Mouse (Mus musculus) liver, embryonic 15.5 days (tissue): ENCODE measurements around the gene Cnfn. TPM values are rescaled to one million over a fixed set of nuclear protein-coding genes. Genes with fewer than 3 reads are reported as not detected.
"Not testable (repeated sequence)": the region's sequence is repeated elsewhere in the genome, so short reads cannot be mapped to it uniquely, and the experiment has no call there.

ENCODE experiments used
- ATAC-seq: fragments of 200-750 bp; cut with Nextera tagmentation; 2 replicates; pipeline ENCODE4 v1.8.0; 2017; ENCODE audit warnings: moderate number of reproducible peaks, mild to moderate bottlenecking, moderate library complexity; ENCODE audit not compliant: insufficient read depth
- H3K27ac ChIP-seq: fragments of 300-500 bp; sonication (generic); replicated peaks from 2 replicates; pipeline ENCODE4 v1.5.1; 2015; ENCODE audit warnings: mild to moderate bottlenecking, inconsistent platforms
- H3K27me3 ChIP-seq: fragments of 300-500 bp; sonication (generic); 2 replicates; pipeline ENCODE4 v1.6.1; 2015; ENCODE audit warnings: mild to moderate bottlenecking, inconsistent platforms
- H3K36me3 ChIP-seq: fragments of 300-500 bp; sonication (generic); replicated peaks from 2 replicates; pipeline ENCODE4 v1.6.1; 2015; ENCODE audit warnings: moderate library complexity, mild to moderate bottlenecking, inconsistent platforms
- H3K4me1 ChIP-seq: fragments of 300-500 bp; sonication (generic); replicated peaks from 2 replicates; pipeline ENCODE4 v1.6.1; 2015; ENCODE audit warnings: inconsistent platforms
- H3K4me2 ChIP-seq: fragments of 300-500 bp; sonication (generic); 2 replicates; pipeline ENCODE4 v1.6.1; 2015; ENCODE audit warnings: moderate library complexity, mild to moderate bottlenecking, inconsistent platforms
- H3K4me3 ChIP-seq: fragments of 300-500 bp; sonication (generic); replicated peaks from 2 replicates; pipeline ENCODE4 v1.5.1; 2015; ENCODE audit warnings: mild to moderate bottlenecking, inconsistent platforms
- H3K9ac ChIP-seq: fragments of 300-500 bp; sonication (generic); 2 replicates; pipeline ENCODE4 v1.6.1; 2015; ENCODE audit warnings: moderate library complexity, mild to moderate bottlenecking, inconsistent platforms
- H3K9me3 ChIP-seq: fragments of 300-500 bp; sonication (generic); replicated peaks from 2 replicates; pipeline ENCODE4 v1.6.1; 2016; ENCODE audit warnings: inconsistent platforms
- WGBS: fragments of 180-500 bp; shearing (Covaris S2); methylation state at CpG from one replicate; pipeline ENCODE4 v1.1.7; 2015; ENCODE audit warnings: mixed read lengths; ENCODE audit not compliant: insufficient replicate concordance; 5-methylcytosine and 5-hydroxymethylcytosine counted together
- polyA plus RNA-seq: library from polyadenylated mRNA; unstranded; fragments of >200 nt; fragmentation: Nextera tagmentation; extraction: Ambion mirVana; gene quantifications from 2 replicates; pipeline ENCODE4 v1.2.1, GENCODE M21; 2015

Cnfn gene
- polyA plus RNA-seq, 1 experiment from 2014 or later: 0.24 TPM

- Histone ChIP-seq H3K4me3 (no peak overlapping the region), H3K4me2 (no peak overlapping the region), H3K27me3 (no peaks in the 10 kb centered on the region), H3K36me3 (no peaks in the 10 kb centered on the region), H3K4me1 (no peaks in the 10 kb centered on the region), H3K9me3 (no peaks in the 10 kb centered on the region), H3K27ac (no peak overlapping the region), H3K9ac (no peak overlapping the region)
- ATAC-seq: no peak
- 71% methylated on average over 19 of the region's 19 CpGs for WGBS
Measured at GRCm38 (mm10) chr7:25358721-25359206, 10.8 kb downstream of the Cnfn start.

GRCm38 (mm10) chr7:25348861-25349260 is 20.7 kb downstream of the Cnfn start:
- WGBS: 64% methylated on average over 8 of the region's 8 CpGs

GRCm38 (mm10) chr7:25341000-25341784 is 28.3 kb downstream of the Cnfn start:
- ATAC-seq: no peak
- Histone ChIP-seq H3K4me2 (no peak overlapping the region), H3K27ac (no peak overlapping the region), H3K4me3 (no peak overlapping the region), H3K9ac (no peak overlapping the region), H3K27me3 (no peaks in the 10 kb centered on the region), H3K9me3 (no peaks in the 10 kb centered on the region), H3K36me3 (no peaks in the 10 kb centered on the region), H3K4me1 (no peaks in the 10 kb centered on the region)
- WGBS: 66% methylated on average over 20 of the region's 20 CpGs

More at GRCm38 (mm10) chr7:25348861-25349260, 20.7 kb downstream of the Cnfn start:
- Histone ChIP-seq H3K9me3 (no peaks in the 10 kb centered on the region), H3K4me1 (no peaks in the 10 kb centered on the region), H3K27ac (no peak overlapping the region), H3K9ac (no peak overlapping the region), H3K27me3 (no peaks in the 10 kb centered on the region), H3K4me3 (no peak overlapping the region), H3K36me3 (0 out of 2 replicates have a peak, but pooled peaks cover 8% of the 10 kb centered on the region), H3K4me2 (no peak overlapping the region)
- ATAC-seq: no peak

GRCm38 (mm10) chr7:25339329-25339728 is 30.2 kb downstream of the Cnfn start:
- H3K4me2 ChIP-seq: no peak overlapping the region
- WGBS: 78% methylated on average over 9 of the region's 9 CpGs
- no peak overlapping the region for H3K9ac ChIP-seq
- ATAC-seq: no peak
- H3K4me3 ChIP-seq: no peak overlapping the region
- no peaks in the 10 kb centered on the region for H3K27me3 ChIP-seq
- H3K36me3 ChIP-seq: no peaks in the 10 kb centered on the region
- no peak overlapping the region for H3K27ac ChIP-seq
- no peaks in the 10 kb centered on the region for H3K9me3 ChIP-seq
- H3K4me1 ChIP-seq: no peaks in the 10 kb centered on the region

GRCm38 (mm10) chr7:25334472-25334871 is 35.1 kb downstream of the Cnfn start:
- WGBS: 80% methylated on average over 12 of the region's 12 CpGs
- ATAC-seq: no peak
- H3K4me2 ChIP-seq: no peak overlapping the region

GRCm38 (mm10) chr7:25333596-25334307 is 35.8 kb downstream of the Cnfn start:
- Histone ChIP-seq H3K27ac (no peak overlapping the region), H3K27me3 (no peaks in the 10 kb centered on the region), H3K9ac (no peak overlapping the region), H3K9me3 (no peaks in the 10 kb centered on the region), H3K4me3 (no peak overlapping the region), H3K36me3 (no peaks in the 10 kb centered on the region), H3K4me1 (peaks cover 3% of the 10 kb centered on the region; the same call in 1 of the 2 replicates), H3K4me2 (no peak overlapping the region)
- WGBS: 39% methylated on average over 16 of the region's 16 CpGs
- ATAC-seq: no peak

More at GRCm38 (mm10) chr7:25334472-25334871, 35.1 kb downstream of the Cnfn start:
- H3K27me3 ChIP-seq: no peaks in the 10 kb centered on the region
- no peaks in the 10 kb centered on the region for H3K9me3 ChIP-seq
- no peak overlapping the region for H3K9ac ChIP-seq
- no peak overlapping the region for H3K4me3 ChIP-seq
- H3K4me1 ChIP-seq: peaks cover 3% of the 10 kb centered on the region; the same call in 1 of the 2 replicates
- no peak overlapping the region for H3K27ac ChIP-seq
- no peaks in the 10 kb centered on the region for H3K36me3 ChIP-seq

- peaks cover 3% of the 10 kb centered on the region for H3K4me1 ChIP-seq
- H3K27me3 ChIP-seq: no peaks in the 10 kb centered on the region
- no peaks in the 10 kb centered on the region for H3K36me3 ChIP-seq
- no peak overlapping the region for H3K9ac ChIP-seq
- 52% methylated on average over 8 of the region's 8 CpGs for WGBS
- no peak overlapping the region for H3K4me2 ChIP-seq
- ATAC-seq: no peak
- no peak overlapping the region for H3K4me3 ChIP-seq
- no peaks in the 10 kb centered on the region for H3K9me3 ChIP-seq
- no peak overlapping the region for H3K27ac ChIP-seq
Measured at GRCm38 (mm10) chr7:25326233-25326632, 43.3 kb downstream of the Cnfn start.

GRCm38 (mm10) chr7:25325431-25325830 is 44.1 kb downstream of the Cnfn start:
- not testable (repeated sequence) for H3K27ac ChIP-seq, H3K9me3 ChIP-seq, H3K36me3 ChIP-seq, H3K4me1 ChIP-seq, ATAC-seq, H3K27me3 ChIP-seq, H3K9ac ChIP-seq, H3K4me3 ChIP-seq, H3K4me2 ChIP-seq
- 55% methylated on average over 6 of the region's 6 CpGs for WGBS

GRCm38 (mm10) chr7:25323219-25323618 is 46.3 kb downstream of the Cnfn start:
- no peak for ATAC-seq
- H3K9me3 ChIP-seq: no peaks in the 10 kb centered on the region
- H3K9ac ChIP-seq: no peak overlapping the region
- WGBS: 79% methylated on average over 2 of the region's 2 CpGs
- H3K27me3 ChIP-seq: no peaks in the 10 kb centered on the region
- no peak overlapping the region for H3K4me3 ChIP-seq
- H3K4me2 ChIP-seq: no peak overlapping the region
- H3K4me1 ChIP-seq: no peaks in the 10 kb centered on the region; the same call in 1 of the 2 replicates
- H3K36me3 ChIP-seq: no peaks in the 10 kb centered on the region
- no peak overlapping the region for H3K27ac ChIP-seq

- no peak for ATAC-seq
- no peaks in the 10 kb centered on the region for H3K36me3 ChIP-seq
- peaks cover 7% of the 10 kb centered on the region for H3K27me3 ChIP-seq
- no peak overlapping the region for H3K27ac ChIP-seq
- WGBS: 50% methylated on average over 6 of the region's 6 CpGs
- no peaks in the 10 kb centered on the region for H3K9me3 ChIP-seq
- no peak overlapping the region for H3K9ac ChIP-seq
- peaks cover 6% of the 10 kb centered on the region for H3K4me1 ChIP-seq
- H3K4me3 ChIP-seq: no peak overlapping the region
- no peak overlapping the region for H3K4me2 ChIP-seq
Measured at GRCm38 (mm10) chr7:25322058-25322484, 47.5 kb downstream of the Cnfn start.
